Mouse (Mus musculus): Measurements from ENCODE around the gene Cmtm7. TPM values are rescaled to one million over a fixed set of nuclear protein-coding genes. Genes with fewer than 3 reads are reported as not detected.

The Cmtm7 gene
- polyA plus RNA-seq, 1 experiment from 2014 or later = 5.4 TPM

DNA sequence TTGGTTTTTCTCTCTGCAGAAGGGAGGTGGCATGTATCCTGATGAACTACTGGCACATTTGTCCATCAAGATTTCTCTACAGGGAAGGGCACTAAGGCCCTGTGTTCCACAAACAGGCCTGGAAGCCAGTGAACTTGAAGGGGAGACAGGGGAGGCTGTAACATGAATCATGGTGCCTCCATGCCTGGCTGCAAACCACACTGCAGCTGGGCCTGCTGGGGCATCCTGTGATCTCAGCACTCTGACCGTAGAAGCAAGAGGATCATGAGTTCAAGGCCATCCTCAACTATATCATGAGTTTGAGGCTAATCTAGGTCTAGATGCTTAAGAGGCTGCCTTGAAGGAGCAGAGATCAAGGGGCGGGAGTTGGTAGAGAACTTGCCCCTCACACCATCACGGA is 5.3 kb downstream of the Cmtm7 start:
- H3K9me3 ChIP-seq (ENCODE audit: control insufficient read depth, low read length) = no peaks in the 10 kb centered on the region
- ATAC-seq (ENCODE audit: low read depth) = no peak
- H3K4me1 ChIP-seq (ENCODE audit: control insufficient read depth, insufficient read depth, low read length) = 0 out of 2 replicates have a peak, but pooled peaks cover under 1% of the 10 kb centered on the region
- WGBS = 92% methylated on average over 3 of the region's 3 CpGs
- no peak overlapping the region for H3K9ac ChIP-seq (replicated peaks; ENCODE audit: low read depth, low read length)
- no peaks in the 10 kb centered on the region for H3K36me3 ChIP-seq (ENCODE audit: control insufficient read depth, insufficient read depth, low read length)
- no peak overlapping the region for H3K4me2 ChIP-seq (ENCODE audit: low read depth, low read length)
- H3K27ac ChIP-seq (ENCODE audit: low read depth, low read length) = no peak overlapping the region
- H3K4me3 ChIP-seq (ENCODE audit: low read depth, low read length) = no peak overlapping the region
- no peaks in the 10 kb centered on the region for H3K27me3 ChIP-seq (ENCODE audit: control insufficient read depth, insufficient read depth, low read length)

DNA sequence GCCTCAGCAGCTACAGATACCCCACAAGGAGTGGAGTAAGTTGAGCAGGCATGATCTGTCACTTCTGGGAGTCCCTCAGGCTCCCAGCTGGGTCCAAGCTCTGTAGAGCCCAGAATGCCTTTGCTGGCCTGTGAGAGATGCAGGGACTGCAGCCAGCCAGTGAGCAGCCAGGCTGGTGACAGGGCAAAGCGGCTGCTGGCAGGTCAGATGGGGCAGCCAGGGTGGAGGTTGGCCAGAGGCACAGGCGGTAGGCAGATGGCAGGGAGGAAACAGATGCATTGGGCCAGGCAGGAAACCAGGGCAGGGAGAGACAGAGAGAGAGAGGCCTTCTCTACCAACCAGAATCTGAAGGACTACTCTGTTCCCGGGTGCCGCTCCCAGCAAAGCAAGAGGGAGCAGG is 6.4 kb downstream of the Cmtm7 start:
- no peak overlapping the region for H3K4me3 ChIP-seq (ENCODE audit: low read depth, low read length)
- no peak overlapping the region for H3K9ac ChIP-seq (replicated peaks; ENCODE audit: low read depth, low read length)
- H3K36me3 ChIP-seq (ENCODE audit: control insufficient read depth, insufficient read depth, low read length) = no peaks in the 10 kb centered on the region
- H3K4me2 ChIP-seq (ENCODE audit: low read depth, low read length) = no peak overlapping the region
- no peaks in the 10 kb centered on the region for H3K27me3 ChIP-seq (ENCODE audit: control insufficient read depth, insufficient read depth, low read length)
- no peak for ATAC-seq (ENCODE audit: low read depth)
- H3K27ac ChIP-seq (ENCODE audit: low read depth, low read length) = no peak overlapping the region
- no peaks in the 10 kb centered on the region for H3K4me1 ChIP-seq (ENCODE audit: control insufficient read depth, insufficient read depth, low read length)
- H3K9me3 ChIP-seq (ENCODE audit: control insufficient read depth, low read length) = no peaks in the 10 kb centered on the region
- 65% methylated on average over 4 of the region's 4 CpGs for WGBS

DNA sequence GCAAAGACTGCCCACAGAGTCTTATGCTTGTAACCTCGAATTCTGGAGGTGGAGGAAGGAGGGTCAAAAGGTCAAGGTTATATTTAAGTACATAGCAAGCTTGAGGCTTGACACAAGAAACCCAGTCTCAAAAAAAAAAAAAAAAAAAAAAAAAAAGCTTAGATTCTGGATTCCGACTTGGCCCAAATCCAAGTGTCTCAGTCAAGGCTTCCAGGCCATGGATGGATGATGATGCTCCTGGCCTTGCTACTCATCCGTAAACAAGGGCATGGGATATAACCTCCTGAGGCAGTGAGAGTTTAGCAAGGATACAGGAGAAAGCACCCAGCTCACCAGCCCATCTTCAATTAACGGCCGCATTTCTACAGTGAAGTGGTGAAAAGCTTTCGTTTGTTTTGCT is 7.0 kb downstream of the Cmtm7 start:
- H3K4me2 ChIP-seq (ENCODE audit: low read depth, low read length) = no peak overlapping the region
- H3K27me3 ChIP-seq (ENCODE audit: control insufficient read depth, insufficient read depth, low read length) = no peaks in the 10 kb centered on the region
- H3K36me3 ChIP-seq (ENCODE audit: control insufficient read depth, insufficient read depth, low read length) = no peaks in the 10 kb centered on the region
- WGBS = 78% methylated on average over 6 of the region's 6 CpGs
- no peaks in the 10 kb centered on the region for H3K9me3 ChIP-seq (ENCODE audit: control insufficient read depth, low read length)
- no peak overlapping the region for H3K27ac ChIP-seq (ENCODE audit: low read depth, low read length)
- no peak for ATAC-seq (ENCODE audit: low read depth)
- H3K4me3 ChIP-seq (ENCODE audit: low read depth, low read length) = no peak overlapping the region
- H3K9ac ChIP-seq (replicated peaks; ENCODE audit: low read depth, low read length) = no peak overlapping the region
- H3K4me1 ChIP-seq (ENCODE audit: control insufficient read depth, insufficient read depth, low read length) = no peaks in the 10 kb centered on the region

GRCm38 (mm10) chr9:114771565-114771964 is 10.1 kb downstream of the Cmtm7 start:
- Histone ChIP-seq H3K4me3 (ENCODE audit: low read depth, low read length) (no peak overlapping the region), H3K27ac (ENCODE audit: low read depth, low read length) (no peak overlapping the region), H3K9me3 (ENCODE audit: control insufficient read depth, low read length) (no peaks in the 10 kb centered on the region), H3K4me1 (ENCODE audit: control insufficient read depth, insufficient read depth, low read length) (0 out of 2 replicates have a peak, but pooled peaks cover 2% of the 10 kb centered on the region), H3K9ac (replicated peaks; ENCODE audit: low read depth, low read length) (no peak overlapping the region), H3K27me3 (ENCODE audit: control insufficient read depth, insufficient read depth, low read length) (no peaks in the 10 kb centered on the region), H3K36me3 (ENCODE audit: control insufficient read depth, insufficient read depth, low read length) (no peaks in the 10 kb centered on the region), H3K4me2 (ENCODE audit: low read depth, low read length) (no peak overlapping the region)
- 74% methylated on average over 7 of the region's 7 CpGs for WGBS
- ATAC-seq (ENCODE audit: low read depth) = no peak

DNA sequence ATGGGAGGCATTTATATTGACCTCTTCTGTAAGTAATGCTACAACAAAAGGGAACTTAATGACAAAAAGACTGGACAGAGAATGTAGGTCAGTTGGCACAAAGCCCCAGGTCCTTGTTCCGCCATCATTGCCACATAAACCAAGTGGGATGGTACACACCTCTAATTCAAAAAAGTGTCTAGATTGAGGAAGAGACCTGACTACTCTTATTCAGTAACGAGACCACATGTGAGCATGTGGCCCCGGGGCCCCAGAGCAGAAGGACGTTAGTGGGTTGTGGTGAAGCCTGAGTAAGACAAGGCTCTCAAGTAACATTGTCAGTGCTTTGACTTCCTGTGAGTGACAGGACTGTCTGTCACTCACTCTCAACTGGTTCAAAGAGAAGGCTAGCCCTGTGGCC is 11.4 kb downstream of the Cmtm7 start:
- H3K4me2 ChIP-seq (ENCODE audit: low read depth, low read length) = no peak overlapping the region
- no peaks in the 10 kb centered on the region for H3K27me3 ChIP-seq (ENCODE audit: control insufficient read depth, insufficient read depth, low read length)
- H3K4me1 ChIP-seq (ENCODE audit: control insufficient read depth, insufficient read depth, low read length) = 0 out of 2 replicates have a peak, but pooled peaks cover 2% of the 10 kb centered on the region
- no peak overlapping the region for H3K4me3 ChIP-seq (ENCODE audit: low read depth, low read length)
- no peak for ATAC-seq (ENCODE audit: low read depth)
- 90% methylated on average over 4 of the region's 4 CpGs for WGBS
- no peaks in the 10 kb centered on the region for H3K36me3 ChIP-seq (ENCODE audit: control insufficient read depth, insufficient read depth, low read length)
- no peak overlapping the region for H3K27ac ChIP-seq (ENCODE audit: low read depth, low read length)
- H3K9ac ChIP-seq (replicated peaks; ENCODE audit: low read depth, low read length) = no peak overlapping the region
- no peaks in the 10 kb centered on the region for H3K9me3 ChIP-seq (ENCODE audit: control insufficient read depth, low read length)

- 56% methylated on average over 10 of the region's 10 CpGs for WGBS
- H3K4me2 ChIP-seq (ENCODE audit: low read depth, low read length) = no peak overlapping the region
- no peak for ATAC-seq (ENCODE audit: low read depth)
These were observed 13.6 kb downstream of the Cmtm7 start for GRCm38 (mm10) chr9:114768066-114768465.

DNA sequence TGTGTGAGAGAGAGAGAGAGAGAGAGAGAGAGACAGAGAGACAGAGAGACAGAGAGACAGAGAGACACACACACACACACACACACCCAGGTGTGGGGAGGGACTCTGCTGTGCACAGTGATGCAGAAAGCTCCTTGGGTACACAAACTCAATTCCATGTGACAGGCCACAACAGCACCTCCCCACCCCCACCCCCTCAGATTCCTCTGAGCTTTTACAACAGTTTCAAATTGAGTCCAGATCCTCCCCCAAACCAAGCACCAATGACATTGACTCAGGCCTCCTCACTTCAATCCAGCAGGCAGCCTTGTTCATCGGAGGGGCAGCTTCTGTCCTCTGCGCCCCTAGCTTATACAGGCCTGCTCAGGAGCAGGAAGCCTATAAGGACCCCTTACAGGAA is 14.1 kb downstream of the Cmtm7 start:
- Histone ChIP-seq H3K9me3 (ENCODE audit: control insufficient read depth, low read length) (no peaks in the 10 kb centered on the region), H3K9ac (replicated peaks; ENCODE audit: low read depth, low read length) (no peak overlapping the region), H3K27me3 (ENCODE audit: control insufficient read depth, insufficient read depth, low read length) (no peaks in the 10 kb centered on the region), H3K36me3 (ENCODE audit: control insufficient read depth, insufficient read depth, low read length) (no peaks in the 10 kb centered on the region), H3K4me1 (ENCODE audit: control insufficient read depth, insufficient read depth, low read length) (0 out of 2 replicates have a peak, but pooled peaks cover 2% of the 10 kb centered on the region), H3K4me3 (ENCODE audit: low read depth, low read length) (no peak overlapping the region), H3K4me2 (ENCODE audit: low read depth, low read length) (no peak overlapping the region), H3K27ac (ENCODE audit: low read depth, low read length) (no peak overlapping the region)
- WGBS = 67% methylated on average over 2 of the region's 2 CpGs
- ATAC-seq (ENCODE audit: low read depth) = peak; percentile 15; the same call in 1 of the 2 replicates

More at GRCm38 (mm10) chr9:114768066-114768465, 13.6 kb downstream of the Cmtm7 start:
- no peaks in the 10 kb centered on the region for H3K9me3 ChIP-seq (ENCODE audit: control insufficient read depth, low read length)
- H3K36me3 ChIP-seq (ENCODE audit: control insufficient read depth, insufficient read depth, low read length) = no peaks in the 10 kb centered on the region
- H3K4me1 ChIP-seq (ENCODE audit: control insufficient read depth, insufficient read depth, low read length) = 0 out of 2 replicates have a peak, but pooled peaks cover 2% of the 10 kb centered on the region
- H3K27me3 ChIP-seq (ENCODE audit: control insufficient read depth, insufficient read depth, low read length) = no peaks in the 10 kb centered on the region
- H3K4me3 ChIP-seq (ENCODE audit: low read depth, low read length) = no peak overlapping the region
- no peak overlapping the region for H3K27ac ChIP-seq (ENCODE audit: low read depth, low read length)
- no peak overlapping the region for H3K9ac ChIP-seq (replicated peaks; ENCODE audit: low read depth, low read length)

DNA sequence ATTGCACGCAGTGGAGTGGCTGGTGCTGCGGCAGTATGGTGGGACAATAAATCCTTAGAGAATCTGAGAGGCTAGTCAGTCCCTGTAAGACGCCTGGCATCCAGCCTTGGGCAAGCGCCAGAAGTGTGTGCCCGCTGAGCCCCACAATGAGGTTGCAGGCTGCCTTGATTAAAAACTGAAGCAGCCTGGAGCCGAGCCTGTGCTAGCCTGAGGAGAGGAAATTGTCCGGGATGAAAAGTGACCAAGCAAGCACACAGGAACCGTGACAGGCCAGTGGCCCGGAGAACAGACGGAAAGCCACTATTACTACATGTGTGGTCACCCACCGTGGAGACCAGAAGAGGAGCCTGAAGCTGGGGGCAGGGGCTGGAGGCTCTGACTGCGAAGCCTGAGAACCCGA is 14.6 kb downstream of the Cmtm7 start:
- Histone ChIP-seq H3K4me3 (ENCODE audit: low read depth, low read length) (no peak overlapping the region), H3K4me2 (ENCODE audit: low read depth, low read length) (no peak overlapping the region), H3K9me3 (ENCODE audit: control insufficient read depth, low read length) (no peaks in the 10 kb centered on the region), H3K27me3 (ENCODE audit: control insufficient read depth, insufficient read depth, low read length) (no peaks in the 10 kb centered on the region), H3K4me1 (ENCODE audit: control insufficient read depth, insufficient read depth, low read length) (0 out of 2 replicates have a peak, but pooled peaks cover 2% of the 10 kb centered on the region), H3K9ac (replicated peaks; ENCODE audit: low read depth, low read length) (no peak overlapping the region), H3K27ac (ENCODE audit: low read depth, low read length) (0 out of 2 replicates have a peak overlapping the region, but pooled peaks have one; percentile 34), H3K36me3 (ENCODE audit: control insufficient read depth, insufficient read depth, low read length) (no peaks in the 10 kb centered on the region)
- peak; percentile 87 for ATAC-seq (ENCODE audit: low read depth)
- WGBS = 31% methylated on average over 13 of the region's 13 CpGs

DNA sequence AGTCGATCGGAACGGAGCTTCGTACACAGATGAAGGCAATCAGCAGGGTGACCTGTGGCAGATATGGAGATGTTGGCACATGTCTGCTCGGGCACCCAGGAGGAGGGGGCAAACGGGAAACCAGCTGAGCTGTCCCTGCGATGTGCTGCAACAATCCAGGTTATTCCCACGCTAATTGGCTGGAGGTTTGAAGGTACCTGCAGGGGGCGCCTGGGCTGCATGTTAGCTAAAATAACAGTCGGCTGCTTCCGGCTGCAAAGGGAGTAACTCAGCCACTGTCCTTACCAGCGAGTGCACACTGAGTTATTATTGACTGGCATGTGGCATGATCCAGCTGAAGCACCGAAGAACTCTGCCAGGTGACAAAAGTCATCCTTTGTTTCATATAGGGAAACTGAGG is 18.3 kb downstream of the Cmtm7 start:
- H3K36me3 ChIP-seq (ENCODE audit: control insufficient read depth, insufficient read depth, low read length) = no peaks in the 10 kb centered on the region
- H3K4me3 ChIP-seq (ENCODE audit: low read depth, low read length) = no peak overlapping the region
- WGBS = 58% methylated on average over 13 of the region's 13 CpGs
- no peaks in the 10 kb centered on the region for H3K9me3 ChIP-seq (ENCODE audit: control insufficient read depth, low read length)
- H3K27me3 ChIP-seq (ENCODE audit: control insufficient read depth, insufficient read depth, low read length) = no peaks in the 10 kb centered on the region
- no peak overlapping the region for H3K9ac ChIP-seq (replicated peaks; ENCODE audit: low read depth, low read length)
- no peak for ATAC-seq (ENCODE audit: low read depth)
- H3K4me1 ChIP-seq (ENCODE audit: control insufficient read depth, insufficient read depth, low read length) = 0 out of 2 replicates have a peak, but pooled peaks cover 2% of the 10 kb centered on the region
- no peak overlapping the region for H3K4me2 ChIP-seq (ENCODE audit: low read depth, low read length)
- H3K27ac ChIP-seq (ENCODE audit: low read depth, low read length) = no peak overlapping the region
